In genomic region chr2:38039621-38040020, GRCm38 (mm10) we compare ENCODE assay signal across 21 mouse cellular contexts.
A peak's percentile ranks its signal among the peaks of the same experiment; 100 is the strongest.
DNase-seq lines count a peak whose midpoint lies in the region; ATAC-seq and TF ChIP-seq lines count a peak whose summit lies in the region.
"Had no signal": no experiment of that assay in that cellular context is flagged by ENCODE, and none has a peak within 500 bp of the region (broad histone marks: within the 10 kb centered on the region; RNA-seq: fewer than 3 reads in every experiment).

No protein-coding gene starts in this region.

- 95% methylated on average over 1 of the region's 1 CpGs for WGBS in kidney, adult 2 months
- WGBS in kidney, embryonic 16.5 days, result 100% methylated on average over 1 of the region's 1 CpGs
- 43% methylated on average over 1 of the region's 1 CpGs for WGBS in midbrain, embryonic 11.5 days
- WGBS in midbrain, postnatal 0 days, result 50% methylated on average over 1 of the region's 1 CpGs

- H3K36me3 ChIP-seq in kidney, adult 2 months (ENCODE audit: control insufficient read depth, insufficient read depth, low read length), result no peaks in the 10 kb centered on the region
- no peaks in the 10 kb centered on the region for H3K36me3 ChIP-seq in kidney, embryonic 16.5 days (ENCODE audit: insufficient read depth, low read length)
- H3K36me3 ChIP-seq in midbrain, embryonic 11.5 days (ENCODE audit: control insufficient read depth, insufficient read depth, low read length), result no peaks in the 10 kb centered on the region
- no peaks in the 10 kb centered on the region for H3K36me3 ChIP-seq in midbrain, postnatal 0 days (ENCODE audit: insufficient read depth, low read length)

- H3K27ac ChIP-seq in kidney, adult 2 months (ENCODE audit: insufficient read depth, low read depth, low read length), result peak overlapping the region; percentile 79
- no peak overlapping the region for H3K27ac ChIP-seq in kidney, embryonic 16.5 days (ENCODE audit: low read length)
- H3K27ac ChIP-seq in midbrain, embryonic 11.5 days (ENCODE audit: low read depth, low read length), result no peak overlapping the region
- H3K27ac ChIP-seq in midbrain, postnatal 0 days (ENCODE audit: low read depth, low read length), result no peak overlapping the region

- no peak overlapping the region for H3K4me3 ChIP-seq in kidney, adult 2 months (ENCODE audit: insufficient read depth, low read depth, low read length)
- no peak overlapping the region for H3K4me3 ChIP-seq in kidney, embryonic 16.5 days (ENCODE audit: low read length)
- H3K4me3 ChIP-seq in midbrain, embryonic 11.5 days (ENCODE audit: low read depth, low read length), result no peak overlapping the region
- H3K4me3 ChIP-seq in midbrain, postnatal 0 days (ENCODE audit: low read depth, low read length), result no peak overlapping the region

- no peak for TF ChIP-seq POLR2A in kidney, adult 2 months (IDR thresholded peaks at IDR 0.05; ENCODE audit: low read depth, low read length)

- no peak for ATAC-seq in kidney, embryonic 16.5 days (ENCODE audit: low FRiP score, low TSS enrichment)
- no peak for ATAC-seq in midbrain, embryonic 11.5 days (ENCODE audit: low FRiP score)
- ATAC-seq in midbrain, postnatal 0 days (ENCODE audit: low FRiP score), result no peak
- ATAC-seq: activated CD4-positive, CD25-positive, alpha-beta regulatory T cell, adult 4 months; CD4-positive, CD25-positive, alpha-beta regulatory T cell, adult 4 months; Patski had no signal

- peak; percentile 78 for DNase-seq in heart, adult 11 months
- DNase-seq in heart, postnatal 25 days (ENCODE audit: low spot score), result no peak
- no peak for DNase-seq in kidney, adult 2 months
- peak; percentile 78 for DNase-seq in midbrain, embryonic 11.5 days (ENCODE audit: low spot score, missing footprints)
- DNase-seq in midbrain, postnatal 0 days (ENCODE audit: low spot score), result no peak
- DNase-seq: adrenal gland, adult 2 months; adrenal gland, adult 8-10 months; adrenal gland, postnatal 10 days; adrenal gland, postnatal 14 days; adrenal gland, postnatal 25 days; adrenal gland, postnatal 36 days; B cell, adult 2 months; cerebellum, adult 11 months; cerebellum, adult 11-12 months; cerebellum, adult 18-20 months had no signal

- H3K4me1 ChIP-seq in kidney, adult 2 months (ENCODE audit: control insufficient read depth, insufficient read depth, low read length), result peaks cover 12% of the 10 kb centered on the region; the same call in 1 of the 2 replicates
- H3K4me1 ChIP-seq in kidney, embryonic 16.5 days (ENCODE audit: insufficient read depth, low read length), result peaks cover 16% of the 10 kb centered on the region; the same call in 1 of the 2 replicates
- 0 out of 2 replicates have a peak, but pooled peaks cover 5% of the 10 kb centered on the region for H3K4me1 ChIP-seq in midbrain, embryonic 11.5 days (ENCODE audit: control insufficient read depth, insufficient read depth, low read length)
- H3K4me1 ChIP-seq in midbrain, postnatal 0 days (ENCODE audit: insufficient read depth, low read length), result peaks cover 2% of the 10 kb centered on the region; the same call in 1 of the 2 replicates

- TF ChIP-seq CTCF in kidney, adult 2 months (conservative IDR thresholded peaks at IDR 0.05; ENCODE audit: insufficient read depth, insufficient read length, low read depth, low read length), result no peak
- TF ChIP-seq CTCF in midbrain, postnatal 0 days (IDR thresholded peaks at IDR 0.05), result no peak

- no peaks in the 10 kb centered on the region for H3K9me3 ChIP-seq in kidney, embryonic 16.5 days (ENCODE audit: low read length)
- no peaks in the 10 kb centered on the region for H3K9me3 ChIP-seq in midbrain, embryonic 11.5 days (ENCODE audit: control insufficient read depth, low read length)
- no peaks in the 10 kb centered on the region for H3K9me3 ChIP-seq in midbrain, postnatal 0 days (ENCODE audit: low read length)
- H3K9me3 ChIP-seq: G1E had no signal

- intact Hi-C loops in heart, postnatal 25 days (cut with DNase I), result no loop called here

- H3K27me3 ChIP-seq in kidney, adult 2 months (replicated peaks; ENCODE audit: control insufficient read depth, insufficient read depth, low read length), result no peaks in the 10 kb centered on the region
- no peaks in the 10 kb centered on the region for H3K27me3 ChIP-seq in kidney, embryonic 16.5 days (ENCODE audit: insufficient read depth, low read length)
- no peaks in the 10 kb centered on the region for H3K27me3 ChIP-seq in midbrain, embryonic 11.5 days (ENCODE audit: control insufficient read depth, insufficient read depth, low read length)
- no peaks in the 10 kb centered on the region for H3K27me3 ChIP-seq in midbrain, postnatal 0 days (ENCODE audit: insufficient read depth, low read length)
- H3K27me3 ChIP-seq: CH12.LX, Patski had no signal

- no peak overlapping the region for H3K9ac ChIP-seq in kidney, embryonic 16.5 days (replicated peaks; ENCODE audit: low read length)
- no peak overlapping the region for H3K9ac ChIP-seq in midbrain, embryonic 11.5 days (ENCODE audit: low read length)
- no peak overlapping the region for H3K9ac ChIP-seq in midbrain, postnatal 0 days (replicated peaks; ENCODE audit: low read length, poor library complexity, severe bottlenecking)

- no peak overlapping the region for H3K4me2 ChIP-seq in kidney, embryonic 16.5 days (replicated peaks; ENCODE audit: low read depth, low read length)
- no peak overlapping the region for H3K4me2 ChIP-seq in midbrain, embryonic 11.5 days
- no peak overlapping the region for H3K4me2 ChIP-seq in midbrain, postnatal 0 days (ENCODE audit: low read depth, low read length, poor library complexity, severe bottlenecking)

Comparison
In these comparisons a context has a peak if more than half of its experiments do, and no peak if none do; other contexts are left out.
1. DNase-seq: peak in heart, adult 11 months (single experiment) and midbrain, embryonic 11.5 days (single experiment); none in heart, postnatal 25 days (single experiment), kidney, adult 2 months (single experiment) and midbrain, postnatal 0 days (single experiment).